Mouse (Mus musculus) forelimb bud, embryonic 11.5 days (tissue): ENCODE results near the gene Lrrc36.

Experiments
- DNase-seq: peaks from one replicate; pipeline ENCODE4 v3.0.0-alpha.2; 2012; ENCODE audit warnings: low read depth, low spot score

Gene Lrrc36

GRCm38 (mm10) chr8:105482123-105482522 lies 68.8 kb downstream of the Lrrc36 start:
- no peak for DNase-seq

- DNase-seq: no peak
Measured at GRCm38 (mm10) chr8:105483212-105484029, 70.0 kb downstream of the Lrrc36 start.

GRCm38 (mm10) chr8:105484030-105484368 lies 70.6 kb downstream of the Lrrc36 start:
- DNase-seq: no peak

- peak; percentile 76 for DNase-seq
Measured at GRCm38 (mm10) chr8:105484392-105484791, 71.0 kb downstream of the Lrrc36 start.

GRCm38 (mm10) chr8:105488082-105488481 lies 74.7 kb downstream of the Lrrc36 start:
- DNase-seq: no peak

GRCm38 (mm10) chr8:105489281-105489680 lies 75.9 kb downstream of the Lrrc36 start:
- no peak for DNase-seq

- DNase-seq: no peak
Measured at GRCm38 (mm10) chr8:105493495-105493894, 80.1 kb downstream of the Lrrc36 start.

GRCm38 (mm10) chr8:105494566-105494965 lies 81.2 kb downstream of the Lrrc36 start:
- DNase-seq: no peak

GRCm38 (mm10) chr8:105495350-105496302 lies 82.3 kb downstream of the Lrrc36 start:
- DNase-seq: no peak

- DNase-seq: peak; percentile 84
Measured at GRCm38 (mm10) chr8:105496439-105497180, 83.2 kb downstream of the Lrrc36 start, which contains the start of gene Zdhhc1. Gene Zdhhc1, minus strand, starts transcription at chr8:105496902.

GRCm38 (mm10) chr8:105499787-105500186 lies 86.4 kb downstream of the Lrrc36 start:
- no peak for DNase-seq

- no peak for DNase-seq
Measured at GRCm38 (mm10) chr8:105504617-105505016, 91.2 kb downstream of the Lrrc36 start.

GRCm38 (mm10) chr8:105506977-105507376 lies 93.6 kb downstream of the Lrrc36 start:
- no peak for DNase-seq

GRCm38 (mm10) chr8:105508758-105509157 lies 95.4 kb downstream of the Lrrc36 start:
- DNase-seq: peak; percentile 43

GRCm38 (mm10) chr8:105509997-105510735 lies 96.8 kb downstream of the Lrrc36 start:
- no peak for DNase-seq
